In the genomic region with DNA sequence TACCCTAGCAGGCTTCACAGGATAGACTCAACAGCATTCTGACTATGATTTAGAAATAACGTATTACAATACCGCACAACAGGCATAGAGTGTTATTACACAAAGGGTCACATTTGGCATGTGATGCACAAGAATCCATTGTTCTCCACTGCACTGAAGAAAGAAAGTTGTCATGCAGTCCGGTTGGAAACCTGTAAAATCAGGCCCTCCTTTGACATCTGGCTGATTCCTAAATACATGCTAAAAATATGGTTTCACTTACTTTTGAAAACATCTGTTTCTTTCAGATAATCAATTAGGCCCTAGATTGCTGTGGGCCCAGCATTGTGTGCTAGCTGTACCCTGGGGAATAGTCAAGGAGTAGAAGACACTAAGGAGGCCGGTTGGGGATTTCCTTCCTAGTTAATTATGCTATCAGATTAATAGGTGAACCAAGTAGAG, we compare ENCODE assay signal across 17 mouse cellular contexts. TPM values are rescaled to one million over a fixed set of nuclear protein-coding genes. Genes with fewer than 3 reads are reported as not detected.
DNase-seq lines count a peak whose midpoint lies in the region; ATAC-seq and TF ChIP-seq lines count a peak whose summit lies in the region.
"Had no signal": no experiment of that assay in that cellular context is flagged by ENCODE, and none has a peak within 500 bp of the region (broad histone marks: within the 10 kb centered on the region; RNA-seq: fewer than 3 reads in every experiment).

No protein-coding gene starts in this region.

- peaks cover 15% of the 10 kb centered on the region for H3K4me1 ChIP-seq in cerebellum, adult 2 months (ENCODE audit: control insufficient read depth, insufficient read depth, low read length)
- peaks cover 38% of the 10 kb centered on the region for H3K4me1 ChIP-seq in hindbrain, embryonic 13.5 days (replicated peaks)
- peaks cover 27% of the 10 kb centered on the region for H3K4me1 ChIP-seq in hindbrain, embryonic 12.5 days
- H3K4me1 ChIP-seq in hindbrain, embryonic 16.5 days (ENCODE audit: control insufficient read depth, insufficient read depth, low read depth, low read length): peaks cover 10% of the 10 kb centered on the region
- H3K4me1 ChIP-seq in kidney, embryonic 14.5 days (ENCODE audit: control insufficient read depth, insufficient read depth, low read length): peaks cover 6% of the 10 kb centered on the region; the same call in 1 of the 2 replicates
- H3K4me1 ChIP-seq: stomach, embryonic 15.5 days had no signal

- ATAC-seq in cerebellum, adult (ENCODE audit: insufficient number of reproducible peaks, low FRiP score, low TSS enrichment): no peak
- 0 out of 2 replicates have a peak, but pooled peaks have one; percentile 25 for ATAC-seq in hindbrain, embryonic 13.5 days (ENCODE audit: low FRiP score)
- ATAC-seq in hindbrain, embryonic 12.5 days (ENCODE audit: low FRiP score): no peak
- ATAC-seq in hindbrain, embryonic 16.5 days: no peak
- ATAC-seq in kidney, embryonic 14.5 days (ENCODE audit: low FRiP score, low TSS enrichment): no peak

- DNase-seq in cerebellum, adult 2 months: peak; percentile 41 to 49
- DNase-seq in embryo, embryonic 10.5 days (ENCODE audit: low spot score): peak; percentile 52
- no peak for DNase-seq in thymus, postnatal 25 days
- DNase-seq: adrenal gland, adult 2 months; gastrocnemius, postnatal 25 days; kidney, adult 18-20 months; thymus, postnatal 4 days had no signal

- H3K9ac ChIP-seq in hindbrain, embryonic 13.5 days: no peak overlapping the region
- no peak overlapping the region for H3K9ac ChIP-seq in hindbrain, embryonic 12.5 days
- H3K9ac ChIP-seq in hindbrain, embryonic 16.5 days (ENCODE audit: low read depth, low read length): no peak overlapping the region
- no peak overlapping the region for H3K9ac ChIP-seq in kidney, embryonic 14.5 days (ENCODE audit: low read depth, low read length)
- H3K9ac ChIP-seq: embryonic facial prominence, embryonic 12.5 days; heart, embryonic 13.5 days; lung, embryonic 15.5 days; neural tube, embryonic 13.5 days; stomach, embryonic 15.5 days had no signal

- H3K27ac ChIP-seq in cerebellum, adult 2 months (ENCODE audit: insufficient read depth, low read length): peak overlapping the region; percentile 82
- H3K27ac ChIP-seq in hindbrain, embryonic 13.5 days: no peak overlapping the region
- H3K27ac ChIP-seq in hindbrain, embryonic 12.5 days: no peak overlapping the region
- peak overlapping the region; percentile 23; the same call in 1 of the 2 replicates for H3K27ac ChIP-seq in hindbrain, embryonic 16.5 days (ENCODE audit: low read depth, low read length)
- H3K27ac ChIP-seq in kidney, embryonic 14.5 days (ENCODE audit: low read depth, low read length): no peak overlapping the region
- H3K27ac ChIP-seq: embryonic facial prominence, embryonic 12.5 days; heart, embryonic 13.5 days; lung, embryonic 15.5 days; neural tube, embryonic 13.5 days; stomach, embryonic 15.5 days had no signal

- TF ChIP-seq POLR2A in cerebellum, adult 2 months (IDR thresholded peaks at IDR 0.05; ENCODE audit: borderline replicate concordance, insufficient read depth, low read length): no peak

- no peaks in the 10 kb centered on the region for H3K27me3 ChIP-seq in cerebellum, adult 2 months (ENCODE audit: control insufficient read depth, insufficient read depth, low read length)
- H3K27me3 ChIP-seq in hindbrain, embryonic 13.5 days: no peaks in the 10 kb centered on the region
- no peaks in the 10 kb centered on the region for H3K27me3 ChIP-seq in hindbrain, embryonic 12.5 days
- H3K27me3 ChIP-seq in hindbrain, embryonic 16.5 days (replicated peaks; ENCODE audit: control insufficient read depth, insufficient read depth, low read length): no peaks in the 10 kb centered on the region
- H3K27me3 ChIP-seq in kidney, embryonic 14.5 days (ENCODE audit: control insufficient read depth, insufficient read depth, low read length): no peaks in the 10 kb centered on the region; the same call in 1 of the 2 replicates
- H3K27me3 ChIP-seq: embryonic facial prominence, embryonic 12.5 days; heart, embryonic 13.5 days; lung, embryonic 15.5 days; stomach, embryonic 15.5 days had no signal

- 10% methylated on average over 4 of the region's 4 CpGs for WGBS in cerebellum, adult 2 months
- WGBS in hindbrain, embryonic 13.5 days: 28% methylated on average over 4 of the region's 4 CpGs
- 18% methylated on average over 4 of the region's 4 CpGs for WGBS in hindbrain, embryonic 12.5 days
- WGBS in hindbrain, embryonic 16.5 days: 27% methylated on average over 4 of the region's 4 CpGs
- WGBS in kidney, embryonic 14.5 days: 77% methylated on average over 4 of the region's 4 CpGs

- H3K36me3 ChIP-seq in hindbrain, embryonic 13.5 days: peaks cover 11% of the 10 kb centered on the region
- peaks cover 12% of the 10 kb centered on the region for H3K36me3 ChIP-seq in hindbrain, embryonic 12.5 days
- H3K36me3 ChIP-seq in hindbrain, embryonic 16.5 days (ENCODE audit: control insufficient read depth, insufficient read depth, low read length): no peaks in the 10 kb centered on the region
- peaks cover 17% of the 10 kb centered on the region for H3K36me3 ChIP-seq in kidney, embryonic 14.5 days (ENCODE audit: control insufficient read depth, insufficient read depth, low read length)

- TF ChIP-seq CTCF in cerebellum, adult 2 months (IDR thresholded peaks at IDR 0.05; ENCODE audit: borderline replicate concordance, insufficient read depth, low read depth, low read length): no peak

- H3K9me3 ChIP-seq in hindbrain, embryonic 13.5 days: no peaks in the 10 kb centered on the region
- H3K9me3 ChIP-seq in hindbrain, embryonic 12.5 days (replicated peaks): no peaks in the 10 kb centered on the region
- no peaks in the 10 kb centered on the region for H3K9me3 ChIP-seq in hindbrain, embryonic 16.5 days (ENCODE audit: control insufficient read depth, low read length)
- no peaks in the 10 kb centered on the region for H3K9me3 ChIP-seq in kidney, embryonic 14.5 days (ENCODE audit: control insufficient read depth, low read length)
- H3K9me3 ChIP-seq: embryonic facial prominence, embryonic 12.5 days; heart, embryonic 13.5 days; lung, embryonic 15.5 days; neural tube, embryonic 13.5 days; stomach, embryonic 15.5 days had no signal

- peak overlapping the region; percentile 16 for H3K4me3 ChIP-seq in cerebellum, adult 2 months (replicated peaks; ENCODE audit: insufficient read depth, low read depth, low read length)
- no peak overlapping the region for H3K4me3 ChIP-seq in hindbrain, embryonic 13.5 days
- no peak overlapping the region for H3K4me3 ChIP-seq in hindbrain, embryonic 12.5 days
- H3K4me3 ChIP-seq in hindbrain, embryonic 16.5 days (ENCODE audit: low read length): no peak overlapping the region
- H3K4me3 ChIP-seq in kidney, embryonic 14.5 days (ENCODE audit: low read length): no peak overlapping the region
- H3K4me3 ChIP-seq: embryonic facial prominence, embryonic 12.5 days; heart, embryonic 13.5 days; lung, embryonic 15.5 days; neural tube, embryonic 13.5 days; stomach, embryonic 15.5 days had no signal

- H3K4me2 ChIP-seq in hindbrain, embryonic 13.5 days: no peak overlapping the region
- no peak overlapping the region for H3K4me2 ChIP-seq in hindbrain, embryonic 12.5 days (replicated peaks)
- no peak overlapping the region for H3K4me2 ChIP-seq in hindbrain, embryonic 16.5 days (ENCODE audit: low read length)
- H3K4me2 ChIP-seq in kidney, embryonic 14.5 days (replicated peaks; ENCODE audit: low read depth, low read length): no peak overlapping the region
- H3K4me2 ChIP-seq: embryonic facial prominence, embryonic 12.5 days; heart, embryonic 13.5 days; lung, embryonic 15.5 days; neural tube, embryonic 13.5 days; stomach, embryonic 15.5 days had no signal

RNA-seq across cellular contexts. Expression of a gene that starts 9.9 kb away (rescaled TPM):
- polyA plus RNA-seq in cerebellum, adult 2 months (2012; rRNA removed): 193 and 234 TPM in 2 replicates
- polyA plus RNA-seq in hindbrain, embryonic 13.5 days (2015; fragmentation: Nextera tagmentation; extraction: Ambion mirVana): 11.5 and 14.2 TPM in 2 replicates
- polyA plus RNA-seq in hindbrain, embryonic 12.5 days (2016; fragmentation: Nextera tagmentation; extraction: Ambion mirVana): 10.0 and 10.8 TPM in 2 replicates
- 10.5 and 15.4 TPM in 2 replicates for polyA plus RNA-seq in hindbrain, embryonic 16.5 days (2015; fragmentation: Nextera tagmentation; extraction: Ambion mirVana)
- 3.4 and 4.8 TPM in 2 replicates for polyA plus RNA-seq in kidney, embryonic 14.5 days (2014; fragmentation: Nextera tagmentation; extraction: Ambion mirVana)

Comparison
In these comparisons a context has a peak if more than half of its experiments do, and no peak if none do; other contexts are left out.
1. H3K27ac ChIP-seq: peak in cerebellum, adult 2 months (single experiment) and hindbrain, embryonic 16.5 days (single experiment); none in hindbrain, embryonic 13.5 days (single experiment), hindbrain, embryonic 12.5 days (single experiment) and kidney, embryonic 14.5 days (single experiment).
2. RNA of a gene that starts 9.9 kb away (polyA plus RNA-seq): 193 to 234 TPM in cerebellum, adult 2 months; 10.5 to 15.4 TPM in hindbrain, embryonic 16.5 days, 11.5 to 14.2 TPM in hindbrain, embryonic 13.5 days, 10.0 to 10.8 TPM in hindbrain, embryonic 12.5 days and 3.4 to 4.8 TPM in kidney, embryonic 14.5 days; every median in the first group is over 10 times any median in the second.